Mouse (Mus musculus): ENCODE results near the gene Rasgef1c.

- TF ChIP-seq CTCF (IDR thresholded peaks at IDR 0.05; ENCODE audit: extremely low read depth, insufficient read length, insufficient replicate concordance, low read depth, low read length) (no peak), POLR2A (IDR thresholded peaks at IDR 0.05; ENCODE audit: low read depth, low read length) (no peak)
Observed at GRCm38 (mm10) chr11:50024445-50024832, 122.8 kb downstream of the Rasgef1c start.

Data from small intestine, adult 2 months (tissue).